Mouse (Mus musculus): ENCODE results near the gene Lrp8. TPM values are rescaled to one million over a fixed set of nuclear protein-coding genes. Genes with fewer than 3 reads are reported as not detected.

The Lrp8 gene
- total and polyA plus RNA-seq, 3 experiments, result 0.68 to 1.1 (median 1.0) TPM

DNA sequence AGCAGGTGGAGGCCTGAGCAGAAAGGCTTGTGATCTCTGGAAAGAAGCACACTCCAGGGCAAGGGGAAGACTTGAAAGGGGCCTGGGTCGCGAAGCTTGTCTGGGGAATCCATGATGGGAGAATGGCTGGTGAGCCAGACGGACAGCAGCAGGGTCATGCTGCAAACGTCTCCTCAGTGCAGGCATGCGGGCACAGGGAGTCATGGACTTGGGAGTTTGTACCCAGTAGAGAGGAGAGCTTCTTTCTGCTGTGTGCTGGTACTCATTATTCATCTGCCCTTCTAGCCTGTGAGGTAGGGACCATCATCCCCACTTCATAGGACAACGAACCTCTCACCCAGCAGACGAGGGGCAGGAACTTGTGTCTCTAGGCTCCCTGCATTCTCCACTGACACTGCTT lies 51.8 kb downstream of the Lrp8 start:
- H3K27ac ChIP-seq, result no peak overlapping the region
- no peaks in the 10 kb centered on the region for H3K27me3 ChIP-seq (ENCODE audit: control insufficient read depth, insufficient read depth, low read length)
- no peak for TF ChIP-seq CTCF (IDR thresholded peaks at IDR 0.05)
- no peak for TF ChIP-seq POLR2A (IDR thresholded peaks at IDR 0.05; ENCODE audit: insufficient read depth, low read depth, low read length)
- no peak for TF ChIP-seq EP300 (IDR thresholded peaks at IDR 0.05; ENCODE audit: insufficient read depth, low read depth, low read length)
- H3K4me1 ChIP-seq (ENCODE audit: control insufficient read depth, insufficient read depth, low read length), result no peaks in the 10 kb centered on the region
- 82% methylated on average over 7 of the region's 7 CpGs for WGBS
- DNase-seq, result no peak
- no peak overlapping the region for H3K4me3 ChIP-seq
- H3K9ac ChIP-seq (ENCODE audit: low read depth, low read length), result no peak overlapping the region
- no peaks in the 10 kb centered on the region for H3K36me3 ChIP-seq (ENCODE audit: control insufficient read depth, insufficient read depth, low read length)
- no peaks in the 10 kb centered on the region for H3K79me2 ChIP-seq (replicated peaks; ENCODE audit: control insufficient read depth, insufficient read depth, low read length)
- intact Hi-C loops (cut with DNase I), result no loop called here

DNA sequence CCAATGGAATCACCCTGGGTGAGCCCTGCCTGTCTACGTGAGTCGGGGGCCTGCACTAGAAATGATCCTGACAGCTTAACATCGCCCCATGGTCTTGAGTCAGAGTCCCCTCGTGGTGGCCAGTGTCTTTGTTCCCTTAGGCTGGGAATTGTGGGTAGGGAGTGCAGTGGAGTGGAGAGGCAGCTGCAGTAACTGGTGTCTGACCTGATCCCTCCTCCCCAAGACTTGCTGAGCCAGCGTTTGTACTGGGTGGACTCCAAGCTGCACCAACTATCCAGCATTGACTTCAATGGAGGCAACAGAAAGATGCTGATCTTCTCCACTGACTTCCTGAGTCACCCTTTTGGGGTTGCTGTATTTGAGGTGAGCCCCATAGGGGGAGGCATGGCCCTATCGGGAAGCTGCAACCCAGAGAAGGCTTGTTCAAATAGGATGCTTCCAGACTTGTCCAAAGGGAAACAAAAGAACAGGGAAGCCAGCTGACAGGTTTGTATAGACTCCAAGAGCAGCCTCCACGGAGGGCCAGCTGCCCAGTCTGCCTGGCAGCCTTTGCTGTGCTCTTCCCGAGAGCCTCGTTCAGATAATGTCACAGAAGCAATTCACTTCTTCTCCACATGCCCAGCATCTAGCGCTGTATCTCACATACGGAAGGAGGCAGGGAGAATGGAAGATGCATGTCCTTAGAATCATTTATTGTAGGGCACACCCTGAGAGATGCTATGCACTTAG lies 55.1 kb downstream of the Lrp8 start:
- intact Hi-C loops (cut with DNase I), result no loop called here
- no peak overlapping the region for H3K9ac ChIP-seq (ENCODE audit: low read depth, low read length)
- DNase-seq, result no peak
- WGBS, result 62% methylated on average over 11 of the region's 11 CpGs
- no peaks in the 10 kb centered on the region for H3K79me2 ChIP-seq (replicated peaks; ENCODE audit: control insufficient read depth, insufficient read depth, low read length)
- no peaks in the 10 kb centered on the region for H3K27me3 ChIP-seq (ENCODE audit: control insufficient read depth, insufficient read depth, low read length)
- no peak overlapping the region for H3K27ac ChIP-seq
- no peaks in the 10 kb centered on the region for H3K36me3 ChIP-seq (ENCODE audit: control insufficient read depth, insufficient read depth, low read length)
- H3K4me3 ChIP-seq, result no peak overlapping the region
- no peaks in the 10 kb centered on the region for H3K4me1 ChIP-seq (ENCODE audit: control insufficient read depth, insufficient read depth, low read length)
- no peak for TF ChIP-seq POLR2A (IDR thresholded peaks at IDR 0.05; ENCODE audit: insufficient read depth, low read depth, low read length)
- no peak for TF ChIP-seq EP300 (IDR thresholded peaks at IDR 0.05; ENCODE audit: insufficient read depth, low read depth, low read length)
- TF ChIP-seq CTCF (IDR thresholded peaks at IDR 0.05), result no peak

DNA sequence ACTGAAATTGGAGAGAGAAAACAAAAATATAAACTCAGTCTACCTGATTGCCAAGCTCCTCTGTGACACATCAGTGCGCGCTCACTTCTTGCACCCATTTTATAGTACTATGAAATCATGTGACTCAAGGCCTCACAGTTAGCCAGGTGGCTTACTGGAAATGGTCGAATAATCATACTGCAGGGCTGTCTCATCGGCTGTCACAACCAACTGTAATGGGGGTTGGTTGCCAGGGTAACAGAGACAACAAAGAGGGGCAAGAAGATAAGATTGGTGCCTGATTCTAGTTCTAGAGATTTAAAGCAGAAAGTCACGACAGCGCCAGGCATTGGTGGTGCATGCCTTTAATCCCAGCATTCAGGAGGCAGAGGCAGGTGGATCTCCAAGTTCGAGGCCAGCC lies 56.9 kb downstream of the Lrp8 start:
- TF ChIP-seq POLR2A (IDR thresholded peaks at IDR 0.05; ENCODE audit: insufficient read depth, low read depth, low read length), result no peak
- TF ChIP-seq EP300 (IDR thresholded peaks at IDR 0.05; ENCODE audit: insufficient read depth, low read depth, low read length), result no peak
- TF ChIP-seq CTCF (IDR thresholded peaks at IDR 0.05), result no peak
- intact Hi-C loops (cut with DNase I), result no loop called here
- H3K79me2 ChIP-seq (replicated peaks; ENCODE audit: control insufficient read depth, insufficient read depth, low read length), result no peaks in the 10 kb centered on the region
- no peaks in the 10 kb centered on the region for H3K4me1 ChIP-seq (ENCODE audit: control insufficient read depth, insufficient read depth, low read length)
- no peak for DNase-seq
- no peak overlapping the region for H3K9ac ChIP-seq (ENCODE audit: low read depth, low read length)
- no peak overlapping the region for H3K27ac ChIP-seq
- H3K4me3 ChIP-seq, result no peak overlapping the region
- no peaks in the 10 kb centered on the region for H3K36me3 ChIP-seq (ENCODE audit: control insufficient read depth, insufficient read depth, low read length)
- no peaks in the 10 kb centered on the region for H3K27me3 ChIP-seq (ENCODE audit: control insufficient read depth, insufficient read depth, low read length)
- WGBS, result 79% methylated on average over 7 of the region's 7 CpGs

DNA sequence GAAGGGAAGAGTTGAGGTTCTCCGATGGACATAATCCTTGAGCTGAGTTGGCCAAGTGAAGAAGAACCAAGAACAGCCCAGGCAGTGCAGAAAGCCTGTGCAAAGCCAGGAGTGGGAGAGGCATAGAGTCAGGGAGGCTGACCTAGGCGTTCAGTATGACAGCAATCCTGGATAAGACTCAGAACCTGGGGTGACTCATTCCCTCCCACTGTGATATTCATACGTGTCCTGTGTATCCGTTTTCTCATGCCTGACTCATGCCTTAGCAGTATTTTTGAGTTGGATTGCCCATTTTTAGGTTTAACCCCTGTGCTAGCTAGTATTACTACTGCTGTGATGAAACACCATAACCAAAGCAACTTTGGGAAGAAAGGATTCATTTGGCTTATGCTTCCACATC lies 62.8 kb downstream of the Lrp8 start:
- no peaks in the 10 kb centered on the region for H3K79me2 ChIP-seq (replicated peaks; ENCODE audit: control insufficient read depth, insufficient read depth, low read length)

DNA sequence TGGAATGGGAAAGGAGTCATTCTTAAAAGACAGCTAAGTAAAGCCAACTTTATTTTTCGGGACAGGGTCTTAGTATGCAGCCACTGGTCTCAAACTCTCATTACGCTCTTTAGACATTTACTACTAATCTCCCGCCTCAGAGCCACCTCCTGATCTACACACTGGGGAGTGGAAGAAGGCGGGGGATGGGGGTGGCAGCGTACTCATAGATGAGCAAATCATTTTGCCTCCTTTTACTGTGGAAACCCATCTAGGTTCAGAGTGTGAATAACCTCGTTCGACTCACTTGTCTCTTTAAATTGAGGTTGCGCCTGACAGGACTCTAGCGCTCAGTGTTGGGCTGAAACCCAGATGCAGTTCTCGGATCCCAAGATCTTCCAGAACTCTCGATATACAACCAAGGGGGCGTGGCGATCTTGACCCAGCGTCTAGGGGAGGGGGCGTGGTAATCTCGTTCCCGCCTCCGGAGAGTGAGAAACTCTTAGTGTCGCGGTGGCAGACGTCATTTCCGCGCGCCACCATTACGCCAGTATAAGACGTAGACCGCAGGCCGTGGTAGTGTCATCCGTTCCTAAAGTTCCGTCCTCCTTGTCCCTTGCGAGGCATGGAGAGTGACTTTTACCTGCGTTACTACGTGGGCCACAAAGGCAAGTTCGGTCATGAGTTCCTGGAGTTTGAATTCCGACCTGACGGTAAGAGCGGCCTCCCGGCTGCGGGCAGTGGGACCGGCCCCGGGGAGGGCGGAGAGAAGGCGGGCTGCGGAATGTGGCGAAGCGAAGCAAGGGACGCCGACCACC lies 77.4 kb downstream of the Lrp8 start, which contains the start of gene Magoh:
Gene Magoh, plus strand, starts transcription at position 502 of the 797 bp plus-strand sequence.
- TF ChIP-seq POLR2A (IDR thresholded peaks at IDR 0.05; ENCODE audit: insufficient read depth, low read depth, low read length), result peak; percentile 98
- peak; percentile 60; the same call in 1 of the 2 replicates for TF ChIP-seq EP300 (IDR thresholded peaks at IDR 0.05; ENCODE audit: insufficient read depth, low read depth, low read length)
- TF ChIP-seq CTCF (IDR thresholded peaks at IDR 0.05), result no peak
- Histone ChIP-seq H3K79me2 (replicated peaks; ENCODE audit: control insufficient read depth, insufficient read depth, low read length) (no peaks in the 10 kb centered on the region), H3K27me3 (ENCODE audit: control insufficient read depth, insufficient read depth, low read length) (no peaks in the 10 kb centered on the region; the same call in 1 of the 2 replicates), H3K4me3 (peak within 1 kb of the TSS; percentile 75), H3K36me3 (ENCODE audit: control insufficient read depth, insufficient read depth, low read length) (peaks cover 4% of the 10 kb centered on the region), H3K27ac (peak within 1 kb of the TSS; percentile 76), H3K4me1 (ENCODE audit: control insufficient read depth, insufficient read depth, low read length) (peaks cover 2% of the 10 kb centered on the region), H3K9ac (ENCODE audit: low read depth, low read length) (peak within 1 kb of the TSS; percentile 66)
- WGBS, result 3% methylated on average over 48 of the region's 48 CpGs
- peak; percentile 95 to 96 for DNase-seq
- intact Hi-C loops (cut with DNase I), result loop anchor here (1.0 to 10.0 kb wide), 2 partner anchors 10 to 625 kb away; partner anchors contain the start of genes 0610037L13Rik, Hspb11 and Lrrc42

More for the DNA sequence above, 62.8 kb downstream of the Lrp8 start:
- Histone ChIP-seq H3K36me3 (ENCODE audit: control insufficient read depth, insufficient read depth, low read length) (no peaks in the 10 kb centered on the region), H3K4me3 (no peak overlapping the region), H3K27me3 (ENCODE audit: control insufficient read depth, insufficient read depth, low read length) (no peaks in the 10 kb centered on the region), H3K9ac (ENCODE audit: low read depth, low read length) (no peak overlapping the region), H3K27ac (no peak overlapping the region), H3K4me1 (ENCODE audit: control insufficient read depth, insufficient read depth, low read length) (no peaks in the 10 kb centered on the region)
- WGBS, result 67% methylated on average over 4 of the region's 4 CpGs
- TF ChIP-seq EP300 (IDR thresholded peaks at IDR 0.05; ENCODE audit: insufficient read depth, low read depth, low read length), result no peak
- TF ChIP-seq POLR2A (IDR thresholded peaks at IDR 0.05; ENCODE audit: insufficient read depth, low read depth, low read length), result no peak
- TF ChIP-seq CTCF (IDR thresholded peaks at IDR 0.05), result no peak
- intact Hi-C loops (cut with DNase I), result no loop called here
- DNase-seq, result no peak
